Mouse (Mus musculus): Measurements from ENCODE around the gene Nkg7.

- TF ChIP-seq CTCF (IDR thresholded peaks at IDR 0.05; ENCODE audit: low read depth, low read length) (no peak), POLR2A (IDR thresholded peaks at IDR 0.05; ENCODE audit: borderline replicate concordance, low read depth, low read length) (no peak)
Measured at GRCm38 (mm10) chr7:43434676-43435075, 2.2 kb upstream of the Nkg7 start.
